Mouse (Mus musculus): Measurements from ENCODE around the gene Mtfr2. TPM values are rescaled to one million over a fixed set of nuclear protein-coding genes. Genes with fewer than 3 reads are reported as not detected.

Mtfr2 gene
- polyA plus RNA-seq, 1 experiment from 2014 or later: 0.52 TPM

GRCm38 (mm10) chr10:20326226-20326625 lies 21.3 kb upstream of the Mtfr2 start:
- H3K4me2 ChIP-seq: no peak overlapping the region
- H3K4me3 ChIP-seq: no peak overlapping the region
- H3K27ac ChIP-seq (replicated peaks): no peak overlapping the region
- H3K9ac ChIP-seq: no peak overlapping the region
- no peaks in the 10 kb centered on the region for H3K4me1 ChIP-seq (replicated peaks)
- no peak for ATAC-seq (ENCODE audit: low FRiP score, low read depth)
- no peaks in the 10 kb centered on the region for H3K9me3 ChIP-seq
- H3K36me3 ChIP-seq: peaks cover 54% of the 10 kb centered on the region
- no peaks in the 10 kb centered on the region for H3K27me3 ChIP-seq

- ATAC-seq (ENCODE audit: low FRiP score, low read depth): no peak
- Histone ChIP-seq H3K4me1 (replicated peaks) (no peaks in the 10 kb centered on the region), H3K36me3 (peaks cover 63% of the 10 kb centered on the region), H3K9ac (no peak overlapping the region), H3K9me3 (no peaks in the 10 kb centered on the region), H3K4me3 (no peak overlapping the region), H3K27me3 (no peaks in the 10 kb centered on the region), H3K27ac (replicated peaks) (no peak overlapping the region), H3K4me2 (no peak overlapping the region)
- WGBS: 78% methylated on average over 2 of the region's 2 CpGs
Measured at GRCm38 (mm10) chr10:20331262-20331661, 16.3 kb upstream of the Mtfr2 start.

GRCm38 (mm10) chr10:20337872-20338271 lies 9.7 kb upstream of the Mtfr2 start:
- Histone ChIP-seq H3K27ac (replicated peaks) (no peak overlapping the region), H3K4me1 (replicated peaks) (no peaks in the 10 kb centered on the region), H3K4me2 (no peak overlapping the region), H3K36me3 (peaks cover 62% of the 10 kb centered on the region), H3K9me3 (no peaks in the 10 kb centered on the region), H3K4me3 (no peak overlapping the region), H3K27me3 (no peaks in the 10 kb centered on the region), H3K9ac (no peak overlapping the region)
- ATAC-seq (ENCODE audit: low FRiP score, low read depth): no peak
- 87% methylated on average over 7 of the region's 7 CpGs for WGBS

GRCm38 (mm10) chr10:20345736-20346135 lies 1.8 kb upstream of the Mtfr2 start:
- Histone ChIP-seq H3K9me3 (no peaks in the 10 kb centered on the region), H3K4me1 (replicated peaks) (peaks cover 9% of the 10 kb centered on the region), H3K9ac (no peak overlapping the region), H3K27ac (replicated peaks) (no peak overlapping the region), H3K36me3 (peaks cover 37% of the 10 kb centered on the region), H3K27me3 (no peaks in the 10 kb centered on the region), H3K4me2 (no peak overlapping the region), H3K4me3 (no peak overlapping the region)
- ATAC-seq (ENCODE audit: low FRiP score, low read depth): no peak
- 84% methylated on average over 1 of the region's 1 CpGs for WGBS

- Histone ChIP-seq H3K4me3 (no peak overlapping the region), H3K9me3 (no peaks in the 10 kb centered on the region), H3K27me3 (no peaks in the 10 kb centered on the region), H3K9ac (no peak overlapping the region), H3K36me3 (peaks cover 18% of the 10 kb centered on the region), H3K4me1 (replicated peaks) (peaks cover 9% of the 10 kb centered on the region), H3K27ac (replicated peaks) (no peak overlapping the region), H3K4me2 (no peak overlapping the region)
- ATAC-seq (ENCODE audit: low FRiP score, low read depth): no peak
- 99% methylated on average over 2 of the region's 2 CpGs for WGBS
Measured at GRCm38 (mm10) chr10:20348894-20349293, 1.3 kb downstream of the Mtfr2 start.

GRCm38 (mm10) chr10:20361542-20362449 lies 14.2 kb downstream of the Mtfr2 start:
- 63% methylated on average over 10 of the region's 10 CpGs for whole genome bisulfite sequencing
- Histone ChIP-seq H3K4me2 (no peak overlapping the region), H3K27me3 (no peaks in the 10 kb centered on the region), H3K9ac (no peak overlapping the region), H3K9me3 (no peaks in the 10 kb centered on the region), H3K4me1 (replicated peaks) (no peaks in the 10 kb centered on the region), H3K4me3 (no peak overlapping the region), H3K27ac (replicated peaks) (no peak overlapping the region), H3K36me3 (no peaks in the 10 kb centered on the region)
- ATAC-seq (ENCODE audit: low FRiP score, low read depth): peak; percentile 71; the same call in 1 of the 2 replicates

GRCm38 (mm10) chr10:20362450-20363118 lies 15.0 kb downstream of the Mtfr2 start:
- 80% methylated on average over 4 of the region's 4 CpGs for WGBS
- Histone ChIP-seq H3K27me3 (no peaks in the 10 kb centered on the region), H3K9me3 (peaks cover 5% of the 10 kb centered on the region; the same call in 1 of the 2 replicates), H3K4me1 (replicated peaks) (no peaks in the 10 kb centered on the region), H3K36me3 (no peaks in the 10 kb centered on the region), H3K4me3 (no peak overlapping the region), H3K4me2 (no peak overlapping the region), H3K9ac (no peak overlapping the region), H3K27ac (replicated peaks) (no peak overlapping the region)
- ATAC-seq (ENCODE audit: low FRiP score, low read depth): peak; percentile 65; the same call in 1 of the 2 replicates

- Histone ChIP-seq H3K9ac (no peak overlapping the region), H3K27me3 (no peaks in the 10 kb centered on the region), H3K4me3 (no peak overlapping the region), H3K4me2 (no peak overlapping the region), H3K9me3 (peaks cover 3% of the 10 kb centered on the region; the same call in 1 of the 2 replicates), H3K36me3 (no peaks in the 10 kb centered on the region), H3K27ac (replicated peaks) (no peak overlapping the region), H3K4me1 (replicated peaks) (no peaks in the 10 kb centered on the region)
- 97% methylated on average over 5 of the region's 5 CpGs for WGBS
- ATAC-seq (ENCODE audit: low FRiP score, low read depth): no peak
Measured at GRCm38 (mm10) chr10:20372046-20372445, 24.5 kb downstream of the Mtfr2 start.

- Histone ChIP-seq H3K4me3 (no peak overlapping the region), H3K9ac (no peak overlapping the region), H3K4me1 (replicated peaks) (peaks cover 4% of the 10 kb centered on the region), H3K36me3 (no peaks in the 10 kb centered on the region), H3K9me3 (no peaks in the 10 kb centered on the region), H3K4me2 (no peak overlapping the region), H3K27ac (replicated peaks) (no peak overlapping the region), H3K27me3 (no peaks in the 10 kb centered on the region)
- 94% methylated on average over 9 of the region's 9 CpGs for WGBS
- no peak for ATAC-seq (ENCODE audit: low FRiP score, low read depth)
Measured at GRCm38 (mm10) chr10:20377621-20378020, 30.1 kb downstream of the Mtfr2 start.

- H3K9ac ChIP-seq: no peak overlapping the region
- ATAC-seq (ENCODE audit: low FRiP score, low read depth): no peak
Measured at GRCm38 (mm10) chr10:20379071-20379735, 31.6 kb downstream of the Mtfr2 start.

GRCm38 (mm10) chr10:20380798-20381197 lies 33.2 kb downstream of the Mtfr2 start:
- Histone ChIP-seq H3K27ac (replicated peaks) (no peak overlapping the region), H3K4me1 (replicated peaks) (peaks cover 11% of the 10 kb centered on the region), H3K27me3 (no peaks in the 10 kb centered on the region), H3K36me3 (no peaks in the 10 kb centered on the region), H3K4me3 (no peak overlapping the region), H3K9ac (no peak overlapping the region), H3K9me3 (no peaks in the 10 kb centered on the region), H3K4me2 (no peak overlapping the region)
- no peak for ATAC-seq (ENCODE audit: low FRiP score, low read depth)
- 88% methylated on average over 3 of the region's 3 CpGs for WGBS

More at GRCm38 (mm10) chr10:20379071-20379735, 31.6 kb downstream of the Mtfr2 start:
- no peaks in the 10 kb centered on the region for H3K9me3 ChIP-seq
- no peak overlapping the region for H3K4me2 ChIP-seq
- peaks cover 11% of the 10 kb centered on the region for H3K4me1 ChIP-seq (replicated peaks)
- H3K4me3 ChIP-seq: no peak overlapping the region
- no peak overlapping the region for H3K27ac ChIP-seq (replicated peaks)
- H3K27me3 ChIP-seq: no peaks in the 10 kb centered on the region
- H3K36me3 ChIP-seq: no peaks in the 10 kb centered on the region
- 77% methylated on average over 9 of the region's 9 CpGs for WGBS

GRCm38 (mm10) chr10:20381352-20381751 lies 33.8 kb downstream of the Mtfr2 start:
- Histone ChIP-seq H3K9ac (no peak overlapping the region), H3K27ac (replicated peaks) (no peak overlapping the region), H3K36me3 (no peaks in the 10 kb centered on the region), H3K27me3 (no peaks in the 10 kb centered on the region), H3K4me2 (no peak overlapping the region), H3K9me3 (no peaks in the 10 kb centered on the region), H3K4me1 (replicated peaks) (peaks cover 11% of the 10 kb centered on the region), H3K4me3 (no peak overlapping the region)
- 91% methylated on average over 3 of the region's 3 CpGs for WGBS
- no peak for ATAC-seq (ENCODE audit: low FRiP score, low read depth)
